Mouse (Mus musculus): ENCODE results near the gene Phldb2.

Gene Phldb2

GRCm38 (mm10) chr16:45789311-45789710 is 164.1 kb downstream of the Phldb2 start:
- no peak for DNase-seq (ENCODE audit: low spot score)

GRCm38 (mm10) chr16:45787650-45788049 is 165.7 kb downstream of the Phldb2 start:
- no peak for DNase-seq (ENCODE audit: low spot score)

DNA sequence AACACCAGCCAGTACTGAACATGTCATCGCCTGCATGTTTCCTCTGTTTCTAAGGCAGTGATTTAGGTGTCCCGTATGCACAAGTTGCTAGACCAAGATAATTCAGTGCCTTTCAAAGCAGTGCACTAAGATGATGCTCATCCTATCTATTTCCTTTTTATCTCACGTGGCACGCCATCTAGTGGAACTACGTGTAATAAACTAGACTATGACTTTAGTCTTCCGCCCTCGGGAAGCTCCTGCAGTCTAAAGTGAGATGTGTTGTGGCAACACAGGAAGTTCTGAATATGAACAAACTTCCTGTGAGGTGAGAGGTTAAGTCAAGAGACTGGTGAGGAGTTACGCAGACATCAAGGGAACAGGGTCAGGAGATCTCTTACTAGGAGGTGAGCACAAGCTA is 166.8 kb downstream of the Phldb2 start:
- DNase-seq (ENCODE audit: low spot score), result no peak

- DNase-seq (ENCODE audit: low spot score), result no peak
Measured at GRCm38 (mm10) chr16:45780001-45780400, 173.4 kb downstream of the Phldb2 start.

DNA sequence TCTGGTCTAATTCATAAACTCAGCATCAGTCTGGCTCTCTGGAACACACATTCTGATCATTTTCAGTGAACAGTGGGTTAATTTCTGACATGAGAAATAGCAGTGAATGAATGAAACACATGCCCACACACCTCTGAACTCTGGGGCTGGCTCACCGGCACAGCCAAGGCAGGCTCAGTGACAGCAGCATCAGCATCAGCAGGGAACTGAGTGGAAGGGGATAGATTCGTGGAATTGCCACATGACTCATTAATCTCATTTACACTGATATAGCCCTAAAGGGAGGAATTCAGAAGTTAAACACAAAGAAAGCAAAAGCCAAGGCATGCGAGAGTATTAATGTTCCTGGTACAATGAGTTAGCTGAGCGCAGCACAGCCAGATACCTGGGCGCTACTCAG is 178.6 kb downstream of the Phldb2 start:
- DNase-seq (ENCODE audit: low spot score), result no peak

- no peak for DNase-seq (ENCODE audit: low spot score)
Measured at GRCm38 (mm10) chr16:45770914-45771313, 182.5 kb downstream of the Phldb2 start.

GRCm38 (mm10) chr16:45767853-45768640 is 185.4 kb downstream of the Phldb2 start:
- no peak for DNase-seq (ENCODE audit: low spot score)

DNA sequence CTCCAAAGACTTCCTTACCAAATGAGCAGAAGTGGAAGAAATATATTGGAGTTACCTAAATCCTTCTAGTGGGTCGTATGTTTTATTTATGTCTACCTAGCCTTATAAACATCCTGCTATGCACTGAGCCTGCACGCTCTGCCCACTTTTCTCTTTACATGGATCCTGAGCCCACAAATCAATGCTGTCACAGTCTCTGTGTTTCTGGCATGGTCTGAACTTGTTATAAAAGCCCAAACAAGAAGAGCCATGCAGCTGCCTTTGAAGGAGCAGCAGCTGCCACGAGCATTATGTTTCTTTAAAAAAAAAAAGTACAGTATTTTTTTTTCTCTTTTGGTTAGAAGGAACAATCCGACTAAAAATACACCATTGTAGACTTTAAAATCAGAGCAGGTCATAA is 186.0 kb downstream of the Phldb2 start:
- no peak for DNase-seq (ENCODE audit: low spot score)

DNA sequence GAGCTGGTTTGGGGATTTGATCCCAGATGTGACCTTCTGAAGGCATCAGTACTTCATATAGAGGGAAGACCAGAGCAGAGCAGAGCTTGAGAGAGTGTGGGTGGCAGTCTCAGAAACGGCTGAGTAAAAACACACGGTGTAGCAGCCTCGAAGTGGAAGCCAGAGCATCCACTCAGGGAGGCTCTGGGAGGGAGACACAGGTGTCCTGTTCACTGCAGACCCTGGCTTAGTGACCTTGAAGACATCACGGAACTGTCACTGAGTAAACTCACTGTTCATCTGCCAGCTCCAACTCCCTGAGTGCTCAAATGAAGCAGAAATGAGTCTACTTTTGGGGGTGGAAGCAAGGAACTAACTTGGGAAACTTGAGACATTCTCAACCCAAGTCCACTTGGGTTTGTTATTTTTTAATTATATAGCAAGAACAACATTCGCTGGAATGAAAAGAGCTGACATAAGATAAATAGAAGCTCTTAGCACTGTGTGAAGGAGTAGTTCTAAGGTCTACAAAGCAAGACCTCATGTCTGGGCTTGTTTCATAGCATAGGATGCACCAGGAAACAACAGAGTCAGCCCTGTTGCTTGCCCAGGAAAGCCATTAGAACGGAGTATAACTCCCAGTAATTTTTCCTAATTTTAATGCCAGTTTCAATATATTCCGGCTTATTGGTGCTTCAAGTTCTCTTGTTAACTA is 187.4 kb downstream of the Phldb2 start:
- DNase-seq (ENCODE audit: low spot score), result no peak

DNA sequence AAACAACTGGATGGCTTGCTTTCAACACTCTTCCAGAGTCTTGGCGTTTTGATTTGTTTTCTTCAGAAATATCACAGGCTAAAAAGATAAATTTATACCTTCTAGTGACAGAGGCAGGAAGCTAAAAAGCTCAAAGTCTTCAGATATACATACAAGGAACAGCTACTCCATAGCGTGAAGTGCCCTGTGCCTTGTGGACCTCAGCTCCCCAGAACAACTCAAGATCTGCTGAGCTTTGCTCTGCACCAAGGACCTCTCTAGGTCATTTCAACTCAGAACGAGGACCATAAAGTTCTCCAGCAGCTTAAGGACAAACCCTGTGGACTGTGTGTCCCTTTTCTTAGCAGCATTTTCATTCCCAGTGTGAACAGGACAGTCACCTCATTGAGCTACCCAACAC is 188.3 kb downstream of the Phldb2 start:
- DNase-seq (ENCODE audit: low spot score), result no peak

DNA sequence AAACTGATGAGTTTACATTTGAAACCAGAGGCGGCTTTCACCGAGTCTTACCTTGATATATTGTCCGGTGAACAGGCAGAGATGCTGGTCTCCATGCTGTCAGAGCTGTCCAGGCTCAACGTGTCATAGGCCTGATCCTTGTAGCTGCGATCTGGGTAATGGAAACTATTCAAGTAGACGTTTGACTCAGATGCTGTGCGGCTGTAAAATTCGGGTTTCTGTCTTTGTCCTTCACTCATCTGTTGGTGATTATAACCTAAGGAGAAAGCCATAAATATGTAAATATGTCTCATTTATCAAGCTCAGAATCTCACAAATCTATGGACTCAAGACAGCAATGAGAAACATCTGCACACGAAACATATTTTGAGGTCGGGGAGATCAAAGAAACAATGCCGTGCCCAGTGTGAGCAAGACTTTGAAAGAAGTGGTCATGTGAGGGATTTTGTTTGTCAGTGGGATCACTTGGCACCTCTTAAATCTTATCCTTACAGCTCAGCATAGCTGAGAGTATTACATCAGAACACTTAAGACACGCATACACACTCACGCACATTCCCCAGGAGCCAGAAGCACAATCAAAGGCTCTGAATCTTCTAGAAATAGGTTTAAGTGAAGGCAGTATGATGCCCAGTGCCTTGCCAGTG is 190.4 kb downstream of the Phldb2 start:
- DNase-seq (ENCODE audit: low spot score), result no peak

DNA sequence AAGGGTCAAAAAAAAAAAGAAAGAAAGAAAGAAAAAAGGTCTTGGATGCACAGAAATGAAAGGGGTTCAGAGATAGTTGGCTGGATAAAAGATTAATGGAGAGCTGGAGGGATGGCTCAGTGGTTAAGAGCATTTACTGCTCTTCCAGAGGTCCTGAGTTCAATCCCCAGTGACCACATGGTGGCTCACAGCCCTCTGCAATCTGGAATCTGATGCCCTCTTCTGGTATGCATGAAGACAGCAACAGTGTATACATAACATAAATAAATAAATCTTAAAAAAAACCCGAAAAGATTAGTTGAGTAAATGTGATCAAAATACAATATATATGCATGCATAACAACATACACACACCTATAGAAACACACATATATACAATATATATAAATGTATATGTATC is 192.0 kb downstream of the Phldb2 start:
- no peak for DNase-seq (ENCODE audit: low spot score)

DNA sequence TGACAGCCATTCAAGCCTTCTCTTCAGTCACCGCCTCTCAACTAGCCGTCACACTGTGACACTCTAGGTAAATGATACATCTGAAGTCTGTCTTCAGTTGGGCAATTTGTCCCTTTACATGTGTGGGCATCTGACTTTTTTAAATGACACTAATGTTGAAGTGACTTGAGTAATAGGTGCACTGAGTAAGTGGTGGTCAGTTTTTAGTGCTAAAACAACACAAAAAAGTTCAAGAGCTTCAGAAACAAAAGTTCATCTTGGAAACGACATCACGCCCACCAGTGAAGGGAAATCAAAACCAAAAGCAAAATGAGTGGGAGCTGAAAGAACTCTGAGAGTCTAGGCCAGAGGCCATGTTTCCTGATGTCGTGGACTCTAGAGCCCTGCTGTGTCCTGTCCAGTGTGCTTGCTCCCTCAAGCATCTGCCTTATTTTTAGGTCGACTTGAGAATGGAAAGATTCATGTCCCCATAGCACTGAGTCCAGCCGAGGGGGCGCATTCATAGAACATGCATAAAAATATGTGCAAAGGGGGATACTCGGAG is 194.6 kb downstream of the Phldb2 start:
- no peak for DNase-seq (ENCODE audit: low spot score)

GRCm38 (mm10) chr16:45757421-45758078 is 195.8 kb downstream of the Phldb2 start:
- no peak for DNase-seq (ENCODE audit: low spot score)

DNA sequence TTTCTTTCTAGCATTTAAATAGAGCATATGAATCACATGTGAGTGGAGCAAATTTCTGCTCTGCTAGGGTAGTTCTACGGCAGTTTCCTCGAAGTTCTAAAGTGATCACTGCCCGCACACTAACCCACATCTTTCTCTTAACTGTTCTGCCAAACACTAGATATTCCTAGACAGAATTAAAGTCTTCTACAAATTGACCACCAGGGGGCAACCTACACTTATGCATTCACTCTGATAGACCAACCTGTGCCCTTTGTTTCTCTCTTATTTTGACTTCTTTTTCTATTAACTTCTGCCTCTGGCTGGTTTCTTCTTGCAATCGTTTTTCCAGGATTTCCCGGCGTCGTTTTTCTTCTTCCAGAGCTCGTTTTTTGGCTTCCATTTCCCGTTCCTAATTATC is 196.5 kb downstream of the Phldb2 start:
- peak; percentile 72 for DNase-seq (ENCODE audit: low spot score)

GRCm38 (mm10) chr16:45743591-45744144 is 209.7 kb downstream of the Phldb2 start:
- DNase-seq (ENCODE audit: low spot score), result no peak

GRCm38 (mm10) chr16:45742615-45743476 is 210.6 kb downstream of the Phldb2 start, which contains the start of gene Abhd10:
TSS of gene Abhd10 (minus strand) at chr16:45742955.
- peak; percentile 85 for DNase-seq (ENCODE audit: low spot score)

- DNase-seq (ENCODE audit: low spot score), result no peak
Measured at GRCm38 (mm10) chr16:45737880-45738279, 215.5 kb downstream of the Phldb2 start.

GRCm38 (mm10) chr16:45736724-45737123 is 216.7 kb downstream of the Phldb2 start:
- DNase-seq (ENCODE audit: low spot score), result no peak

- DNase-seq (ENCODE audit: low spot score), result no peak
Measured at GRCm38 (mm10) chr16:45729163-45729562, 224.2 kb downstream of the Phldb2 start.

- peak; percentile 26 for DNase-seq (ENCODE audit: low spot score)
Measured at GRCm38 (mm10) chr16:45724742-45725102, 228.7 kb downstream of the Phldb2 start.

Data from layer of hippocampus, adult 9-10 months (tissue).